In the genomic region with DNA sequence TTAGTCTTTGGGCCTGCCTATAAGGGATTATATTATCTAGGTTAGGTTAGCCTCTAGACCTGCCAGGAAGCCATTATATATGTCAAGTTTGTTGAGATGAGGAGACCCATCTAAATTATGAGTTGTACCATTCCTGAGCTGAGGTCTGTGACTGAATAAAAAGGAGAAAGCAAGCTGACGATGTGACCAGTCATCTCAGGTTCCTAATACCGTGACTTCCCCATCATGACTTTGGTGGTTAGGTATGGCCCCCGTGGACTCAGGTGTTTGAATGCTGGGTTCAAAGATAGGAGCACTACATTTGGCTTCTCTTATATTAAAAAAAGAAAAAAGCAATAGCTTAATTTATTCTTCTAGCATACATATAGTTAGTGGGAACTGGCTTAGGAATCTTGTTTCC, we compare ENCODE assay signal across 35 mouse cellular contexts.
"Had no signal": no experiment of that assay in that cellular context is flagged by ENCODE, and none has a peak within 500 bp of the region (broad histone marks: within the 10 kb centered on the region; RNA-seq: fewer than 3 reads in every experiment).

No protein-coding gene starts in this region.

- H3K4me2 ChIP-seq: heart, embryonic 11.5 days; heart, embryonic 12.5 days; heart, embryonic 13.5 days; heart, embryonic 15.5 days; hindbrain, embryonic 12.5 days; hindbrain, embryonic 13.5 days; hindbrain, embryonic 14.5 days; hindbrain, embryonic 15.5 days; intestine, embryonic 15.5 days; kidney, embryonic 15.5 days had no signal

- DNase-seq: heart, postnatal 10 days; heart, postnatal 14 days; heart, postnatal 36 days; heart, postnatal 4 days; kidney, adult 11 months; kidney, adult 18-20 months; kidney, adult 2 months; kidney, adult 8-10 months; kidney, adult 9 months; kidney, postnatal 10 days; kidney, postnatal 14 days; kidney, postnatal 25 days; kidney, postnatal 36 days; kidney, postnatal 4 days; layer of hippocampus, adult 9-11 months; layer of hippocampus, postnatal 36 days had no signal

- H3K9me3 ChIP-seq: heart, embryonic 10.5 days; heart, embryonic 12.5 days; heart, embryonic 13.5 days; heart, embryonic 15.5 days; hindbrain, embryonic 10.5 days; hindbrain, embryonic 12.5 days; hindbrain, embryonic 13.5 days; hindbrain, embryonic 15.5 days; intestine, embryonic 15.5 days; kidney, embryonic 15.5 days had no signal

- H3K4me3 ChIP-seq: heart, embryonic 10.5 days; heart, embryonic 12.5 days; heart, embryonic 13.5 days; heart, embryonic 15.5 days; hindbrain, embryonic 10.5 days; hindbrain, embryonic 12.5 days; hindbrain, embryonic 13.5 days; hindbrain, embryonic 15.5 days; intestine, embryonic 15.5 days; kidney, embryonic 15.5 days; layer of hippocampus, adult 2 months; left cerebral cortex, adult 2 months had no signal

- H3K4me1 ChIP-seq: heart, embryonic 15.5 days; hindbrain, embryonic 13.5 days; hindbrain, embryonic 15.5 days; intestine, embryonic 15.5 days; kidney, embryonic 15.5 days had no signal

- H3K9ac ChIP-seq: heart, embryonic 12.5 days; heart, embryonic 13.5 days; heart, embryonic 15.5 days; hindbrain, embryonic 12.5 days; hindbrain, embryonic 13.5 days; hindbrain, embryonic 14.5 days; hindbrain, embryonic 15.5 days; intestine, embryonic 15.5 days; kidney, embryonic 15.5 days had no signal

- H3K27me3 ChIP-seq: heart, embryonic 12.5 days; heart, embryonic 13.5 days; heart, embryonic 15.5 days; hindbrain, embryonic 12.5 days; hindbrain, embryonic 13.5 days; hindbrain, embryonic 15.5 days; intestine, embryonic 15.5 days; kidney, embryonic 15.5 days had no signal

- H3K27ac ChIP-seq: heart, embryonic 10.5 days; heart, embryonic 15.5 days; hindbrain, embryonic 10.5 days; hindbrain, embryonic 12.5 days; hindbrain, embryonic 13.5 days; hindbrain, embryonic 14.5 days; hindbrain, embryonic 15.5 days; hindbrain, postnatal 0 days; intestine, embryonic 15.5 days; kidney, embryonic 15.5 days; kidney, postnatal 0 days; layer of hippocampus, adult 2 months; left cerebral cortex, adult 2 months had no signal

- H3K36me3 ChIP-seq: heart, embryonic 10.5 days; heart, embryonic 12.5 days; heart, embryonic 13.5 days; heart, embryonic 15.5 days; hindbrain, embryonic 10.5 days; hindbrain, embryonic 12.5 days; hindbrain, embryonic 13.5 days; hindbrain, embryonic 15.5 days; intestine, embryonic 15.5 days; kidney, embryonic 15.5 days had no signal

- ATAC-seq: hindbrain, embryonic 16.5 days; hindbrain, postnatal 0 days; inflammation-experienced regulatory T-cells, adult 6 months; intestine, embryonic 15.5 days; intestine, postnatal 0 days had no signal
